Mouse (Mus musculus): ENCODE measurements around the gene Ddx28. TPM values are rescaled to one million over a fixed set of nuclear protein-coding genes. Genes with fewer than 3 reads are reported as not detected.
A peak's percentile ranks its signal among the peaks of the same experiment; 100 is the strongest.
"Not testable (repeated sequence)": the region's sequence is repeated elsewhere in the genome, so short reads cannot be mapped to it uniquely, and the experiment has no call there.

Ddx28 gene
- polyA plus RNA-seq, 1 experiment, result 10.1 TPM

- Histone ChIP-seq H3K4me1 (ENCODE audit: control insufficient read depth, insufficient read depth, low read length) (peaks cover 5% of the 10 kb centered on the region; the same call in 1 of the 2 replicates), H3K4me3 (ENCODE audit: insufficient read depth, low read length) (no peak overlapping the region), H3K27ac (ENCODE audit: insufficient read depth, low read depth, low read length) (no peak overlapping the region)
- TF ChIP-seq CTCF (IDR thresholded peaks at IDR 0.05; ENCODE audit: low read depth, low read length), result no peak
- TF ChIP-seq POLR2A (IDR thresholded peaks at IDR 0.05; ENCODE audit: borderline replicate concordance, low read depth, low read length), result no peak
Observed at GRCm38 (mm10) chr8:106017130-106017529, 5.4 kb upstream of the Ddx28 start.

DNA sequence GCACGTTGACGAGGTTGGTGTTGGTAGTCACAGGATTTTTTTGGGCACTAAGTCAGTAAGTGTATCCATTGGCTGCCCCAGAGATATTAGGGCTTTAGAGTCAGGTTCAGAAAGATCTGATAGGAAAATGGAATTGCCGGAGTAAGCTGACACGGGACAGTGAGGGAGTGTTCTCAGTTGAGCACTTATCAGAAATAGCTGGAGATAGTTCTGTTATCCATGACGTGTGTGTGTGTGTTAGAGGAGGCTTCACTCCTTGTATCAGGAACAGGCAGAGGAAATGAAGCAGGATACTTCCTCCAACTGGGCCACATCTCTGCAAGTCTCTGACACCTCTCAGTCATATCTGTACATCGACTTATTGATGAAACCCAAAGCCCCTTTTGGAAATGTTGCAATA lies 4.6 kb upstream of the Ddx28 start:
- TF ChIP-seq POLR2A (IDR thresholded peaks at IDR 0.05; ENCODE audit: borderline replicate concordance, low read depth, low read length) (no peak), CTCF (IDR thresholded peaks at IDR 0.05; ENCODE audit: low read depth, low read length) (no peak)
- Histone ChIP-seq H3K27ac (ENCODE audit: insufficient read depth, low read depth, low read length) (no peak overlapping the region), H3K4me1 (ENCODE audit: control insufficient read depth, insufficient read depth, low read length) (peaks cover 5% of the 10 kb centered on the region; the same call in 1 of the 2 replicates), H3K4me3 (ENCODE audit: insufficient read depth, low read length) (no peak overlapping the region)

- H3K4me1 ChIP-seq (ENCODE audit: control insufficient read depth, insufficient read depth, low read length), result peaks cover 19% of the 10 kb centered on the region
- peak overlapping the region; percentile 84; the same call in 1 of the 2 replicates for H3K4me3 ChIP-seq (ENCODE audit: insufficient read depth, low read length)
- H3K27ac ChIP-seq (ENCODE audit: insufficient read depth, low read depth, low read length), result not testable (repeated sequence)
Observed at GRCm38 (mm10) chr8:106012203-106012602, 521 bp upstream of the Ddx28 start.

DNA sequence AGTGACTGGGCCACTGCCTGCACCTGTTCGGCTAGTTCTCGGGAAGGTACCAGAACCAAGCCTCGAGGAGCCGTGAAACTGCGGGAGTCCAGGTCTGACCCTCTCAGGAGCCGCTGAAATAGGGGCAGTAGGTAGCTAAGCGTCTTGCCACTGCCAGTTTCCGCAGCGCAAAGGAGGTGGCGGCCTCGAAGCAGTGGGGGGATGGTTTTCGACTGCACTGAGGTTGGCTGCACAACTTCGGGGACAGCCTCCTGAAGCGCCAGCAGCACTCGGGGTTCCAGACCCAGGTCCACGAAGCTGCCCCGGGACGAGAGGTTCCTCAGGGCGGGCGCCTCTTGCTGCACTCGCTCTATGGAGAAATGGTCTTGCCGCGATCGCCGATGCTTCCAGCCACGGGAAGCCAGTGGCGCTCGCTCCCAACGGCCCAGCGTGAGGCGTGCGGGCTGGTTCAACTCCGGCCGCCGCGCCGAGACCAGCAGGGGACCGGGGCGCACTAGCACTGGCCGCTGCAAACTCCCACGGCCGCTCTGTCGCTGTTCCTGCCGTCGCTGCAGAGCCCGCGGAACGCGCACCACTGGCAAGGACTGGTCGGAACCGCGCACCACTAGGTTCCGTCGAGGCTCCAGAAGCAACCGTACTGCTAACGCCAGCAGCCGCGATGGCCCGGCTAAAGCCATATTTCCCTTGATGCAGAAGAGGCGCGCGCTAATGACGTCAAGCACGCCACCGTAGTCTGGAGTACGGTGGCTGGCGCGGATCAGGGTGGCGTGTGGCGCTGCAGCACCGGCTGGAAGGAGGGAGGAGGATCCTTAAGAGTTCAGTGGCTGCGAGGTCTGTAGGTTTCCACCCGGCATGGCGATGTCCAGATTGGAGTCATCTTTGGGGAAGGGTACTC lies 687 bp downstream of the Ddx28 start:
- Histone ChIP-seq H3K4me3 (ENCODE audit: insufficient read depth, low read length) (peak overlapping the region; percentile 84), H3K4me1 (ENCODE audit: control insufficient read depth, insufficient read depth, low read length) (peaks cover 25% of the 10 kb centered on the region), H3K27ac (ENCODE audit: insufficient read depth, low read depth, low read length) (peak overlapping the region; percentile 49)
- TF ChIP-seq CTCF (IDR thresholded peaks at IDR 0.05; ENCODE audit: low read depth, low read length) (no peak), POLR2A (IDR thresholded peaks at IDR 0.05; ENCODE audit: borderline replicate concordance, low read depth, low read length) (0 out of 2 replicates have a peak, but pooled peaks have one; percentile 45)

DNA sequence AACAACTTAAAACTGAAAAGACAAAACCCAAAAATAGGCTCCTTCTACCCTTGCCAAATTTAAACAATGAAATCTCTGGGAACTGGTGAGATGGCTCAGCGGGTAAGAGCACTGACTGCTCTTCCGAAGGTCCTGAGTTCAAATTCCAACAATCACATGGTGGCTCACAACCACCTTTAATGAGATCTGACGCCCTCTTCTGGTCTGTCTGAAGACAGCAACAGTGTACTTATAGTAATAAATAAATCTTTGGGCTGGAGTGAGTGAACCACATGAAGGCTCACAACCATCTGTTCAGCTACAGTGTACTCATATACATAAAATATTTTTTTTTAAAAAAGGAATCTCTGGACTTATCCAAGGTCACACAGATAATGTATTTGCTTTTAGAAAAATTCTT lies 3.8 kb downstream of the Ddx28 start:
- Histone ChIP-seq H3K4me1 (ENCODE audit: control insufficient read depth, insufficient read depth, low read length) (peaks cover 39% of the 10 kb centered on the region), H3K27ac (ENCODE audit: insufficient read depth, low read depth, low read length) (peak overlapping the region; percentile 91)
- H3K4me3 ChIP-seq (ENCODE audit: insufficient read depth, low read length), result not testable (repeated sequence)

DNA sequence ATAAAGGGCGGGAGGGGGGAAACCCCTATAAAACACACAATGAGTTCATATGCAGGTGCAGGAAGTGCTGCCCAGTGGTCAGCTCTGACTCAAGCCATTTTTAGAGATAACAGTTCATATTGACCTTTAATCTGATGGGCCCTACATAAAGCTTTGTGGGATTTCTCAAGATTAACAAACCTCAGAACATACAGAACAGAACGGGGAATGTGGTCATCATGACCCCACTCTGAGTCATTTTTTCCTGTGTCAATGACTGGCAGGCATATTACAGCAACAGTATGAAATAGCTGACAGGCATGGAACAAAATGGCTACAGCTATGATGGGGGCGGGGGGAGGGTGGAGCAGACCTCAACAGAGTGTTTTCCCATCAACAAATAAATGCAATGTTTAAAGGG lies 4.5 kb downstream of the Ddx28 start:
- H3K4me1 ChIP-seq (ENCODE audit: control insufficient read depth, insufficient read depth, low read length), result peaks cover 39% of the 10 kb centered on the region
- TF ChIP-seq CTCF (IDR thresholded peaks at IDR 0.05; ENCODE audit: low read depth, low read length) (no peak), POLR2A (IDR thresholded peaks at IDR 0.05; ENCODE audit: borderline replicate concordance, low read depth, low read length) (no peak)
- H3K27ac ChIP-seq (ENCODE audit: insufficient read depth, low read depth, low read length), result peak overlapping the region; percentile 91

GRCm38 (mm10) chr8:106006413-106006812 lies 5.3 kb downstream of the Ddx28 start:
- peak overlapping the region; percentile 91 for H3K27ac ChIP-seq (ENCODE audit: insufficient read depth, low read depth, low read length)
- H3K4me1 ChIP-seq (ENCODE audit: control insufficient read depth, insufficient read depth, low read length), result peaks cover 41% of the 10 kb centered on the region
- no peak overlapping the region for H3K4me3 ChIP-seq (ENCODE audit: insufficient read depth, low read length)
- TF ChIP-seq POLR2A (IDR thresholded peaks at IDR 0.05; ENCODE audit: borderline replicate concordance, low read depth, low read length) (no peak), CTCF (IDR thresholded peaks at IDR 0.05; ENCODE audit: low read depth, low read length) (no peak)

More for the DNA sequence above, 4.5 kb downstream of the Ddx28 start:
- peak overlapping the region; percentile 23; the same call in 1 of the 2 replicates for H3K4me3 ChIP-seq (ENCODE audit: insufficient read depth, low read length)

GRCm38 (mm10) chr8:106005875-106006274 lies 5.8 kb downstream of the Ddx28 start, which contains the start of gene Dpep2nb:
Dpep2nb (minus strand) TSS chr8:106005975.
- Histone ChIP-seq H3K4me3 (ENCODE audit: insufficient read depth, low read length) (no peak within 1 kb of the TSS; the same call in 1 of the 2 replicates), H3K27ac (ENCODE audit: insufficient read depth, low read depth, low read length) (peak within 1 kb of the TSS; percentile 99), H3K4me1 (ENCODE audit: control insufficient read depth, insufficient read depth, low read length) (peaks cover 46% of the 10 kb centered on the region)
- no peak for TF ChIP-seq POLR2A (IDR thresholded peaks at IDR 0.05; ENCODE audit: borderline replicate concordance, low read depth, low read length)
- TF ChIP-seq CTCF (IDR thresholded peaks at IDR 0.05; ENCODE audit: low read depth, low read length), result no peak

DNA sequence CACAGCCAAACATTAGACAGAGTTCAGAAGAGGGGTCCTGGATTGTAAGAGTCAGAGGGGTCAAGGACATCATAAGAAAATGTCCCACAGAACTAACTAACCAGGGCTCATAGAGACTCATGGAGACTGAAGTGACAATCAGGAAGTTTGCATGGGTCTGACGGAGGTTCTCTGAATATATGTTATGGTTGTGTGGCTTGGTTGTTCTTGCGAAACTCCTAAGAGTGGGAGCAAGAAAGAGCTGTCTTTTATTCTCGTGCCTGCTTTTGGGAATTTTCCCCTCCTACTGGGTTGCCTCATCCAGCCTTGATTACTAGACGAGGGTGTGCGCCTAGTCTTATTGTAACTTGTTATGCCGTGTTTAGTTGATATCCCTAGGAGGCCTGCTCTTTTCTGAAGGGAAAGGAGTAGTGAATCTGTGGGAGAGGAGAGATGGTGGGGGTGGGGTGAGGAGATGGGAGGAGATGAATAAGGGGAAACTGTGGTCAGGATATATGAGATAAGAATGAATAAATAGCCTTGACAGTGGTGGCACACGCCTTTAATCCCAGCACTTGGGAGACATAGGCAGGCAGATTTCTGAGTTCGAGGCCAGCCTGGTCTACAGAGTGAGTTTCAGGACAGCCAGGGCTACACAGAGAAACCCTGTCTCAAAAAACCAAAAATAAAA lies 7.0 kb downstream of the Ddx28 start:
- Histone ChIP-seq H3K4me1 (ENCODE audit: control insufficient read depth, insufficient read depth, low read length) (peaks cover 42% of the 10 kb centered on the region), H3K27ac (ENCODE audit: insufficient read depth, low read depth, low read length) (peak overlapping the region; percentile 99), H3K4me3 (ENCODE audit: insufficient read depth, low read length) (peak overlapping the region; percentile 23; the same call in 1 of the 2 replicates)
- no peak for TF ChIP-seq POLR2A (IDR thresholded peaks at IDR 0.05; ENCODE audit: borderline replicate concordance, low read depth, low read length)
- no peak for TF ChIP-seq CTCF (IDR thresholded peaks at IDR 0.05; ENCODE audit: low read depth, low read length)

DNA sequence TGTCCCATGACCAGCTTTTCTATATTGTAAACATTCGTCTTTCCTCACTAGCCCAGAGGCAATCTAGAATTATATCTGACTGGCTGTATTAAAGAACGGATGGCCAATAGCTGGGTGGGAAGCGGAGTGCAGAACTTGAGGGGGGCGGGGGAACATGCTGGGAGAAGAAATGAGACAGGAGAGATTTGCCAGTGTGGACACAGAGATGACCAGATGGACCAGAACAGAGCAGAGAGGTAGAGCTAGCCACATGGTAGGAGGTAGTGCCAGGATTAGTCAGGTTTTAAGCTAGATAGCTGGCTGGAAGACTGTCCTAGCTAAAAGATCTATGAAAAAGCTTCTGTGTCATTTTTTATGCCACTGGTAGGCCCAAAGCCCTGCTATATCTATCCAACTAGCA lies 9.8 kb downstream of the Ddx28 start:
- Histone ChIP-seq H3K4me3 (ENCODE audit: insufficient read depth, low read length) (no peak overlapping the region), H3K27ac (ENCODE audit: insufficient read depth, low read depth, low read length) (no peak overlapping the region), H3K4me1 (ENCODE audit: control insufficient read depth, insufficient read depth, low read length) (peaks cover 44% of the 10 kb centered on the region)
- TF ChIP-seq CTCF (IDR thresholded peaks at IDR 0.05; ENCODE audit: low read depth, low read length) (no peak), POLR2A (IDR thresholded peaks at IDR 0.05; ENCODE audit: borderline replicate concordance, low read depth, low read length) (no peak)
